Mouse (Mus musculus): ENCODE results near the gene Gpr179.

Gpr179 gene

GRCm38 (mm10) chr11:97352027-97352684, at the start of gene Gpr179:
Gpr179 (minus strand) TSS chr11:97352077.
- peak; percentile 34 for DNase-seq (ENCODE audit: low spot score)

DNA sequence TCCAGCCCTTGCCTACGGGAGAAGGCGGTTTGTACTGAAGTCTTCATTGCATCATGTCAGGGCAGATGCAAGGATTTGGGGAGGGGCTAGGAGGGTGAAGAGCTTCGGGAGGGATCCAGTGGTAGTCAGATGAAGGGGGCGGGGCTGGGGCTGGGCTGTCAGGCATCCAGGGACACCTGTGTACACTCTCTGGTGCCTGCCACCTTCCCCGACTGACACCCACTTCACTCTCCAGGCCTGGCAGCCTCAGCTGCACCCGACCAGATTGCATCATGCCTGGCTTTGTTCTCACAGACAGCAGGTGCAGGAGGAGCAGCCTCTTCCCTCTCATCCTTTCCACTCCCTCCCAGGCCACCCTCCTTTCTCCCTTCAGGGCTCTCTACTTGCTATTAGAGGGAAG, 49.2 kb upstream of the Gpr179 start:
- DNase-seq (ENCODE audit: low spot score) = peak; percentile 88

DNA sequence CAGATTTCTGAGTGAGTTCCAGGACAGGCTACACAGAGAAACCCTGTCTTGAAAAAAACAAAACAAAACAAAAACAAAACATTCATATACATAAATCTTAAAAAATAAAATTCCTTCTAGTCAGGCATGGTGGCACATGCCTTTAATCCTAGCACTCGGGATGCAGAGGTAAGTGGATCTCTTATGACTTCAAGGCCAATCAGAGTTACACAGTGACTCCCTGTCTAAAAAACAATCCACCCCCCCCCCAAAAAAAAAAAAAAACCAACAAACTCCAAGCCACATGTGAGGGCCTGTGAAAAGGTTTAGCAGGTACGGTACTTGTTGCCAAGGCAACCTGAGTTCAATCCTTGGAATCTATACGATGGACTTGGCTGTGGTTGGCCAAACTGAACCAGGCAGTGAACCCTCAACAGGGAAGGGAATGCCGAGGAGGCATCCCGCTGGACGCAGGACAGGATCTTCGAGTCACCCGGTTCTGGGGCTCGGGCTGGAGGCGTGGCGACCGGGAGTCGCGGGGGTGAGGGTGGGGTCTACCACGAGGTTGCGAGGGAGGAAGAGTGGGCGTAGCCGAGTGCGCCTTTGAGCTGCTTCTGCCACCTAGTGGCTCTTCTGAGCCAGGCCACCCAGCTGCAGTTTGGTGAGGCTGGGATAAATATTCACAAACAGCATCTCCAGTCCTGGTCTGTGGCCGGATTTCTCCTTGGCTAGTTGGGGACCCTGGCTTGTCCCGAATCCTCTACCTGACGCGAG, 48.3 kb upstream of the Gpr179 start:
- peak; percentile 94 for DNase-seq (ENCODE audit: low spot score)

DNA sequence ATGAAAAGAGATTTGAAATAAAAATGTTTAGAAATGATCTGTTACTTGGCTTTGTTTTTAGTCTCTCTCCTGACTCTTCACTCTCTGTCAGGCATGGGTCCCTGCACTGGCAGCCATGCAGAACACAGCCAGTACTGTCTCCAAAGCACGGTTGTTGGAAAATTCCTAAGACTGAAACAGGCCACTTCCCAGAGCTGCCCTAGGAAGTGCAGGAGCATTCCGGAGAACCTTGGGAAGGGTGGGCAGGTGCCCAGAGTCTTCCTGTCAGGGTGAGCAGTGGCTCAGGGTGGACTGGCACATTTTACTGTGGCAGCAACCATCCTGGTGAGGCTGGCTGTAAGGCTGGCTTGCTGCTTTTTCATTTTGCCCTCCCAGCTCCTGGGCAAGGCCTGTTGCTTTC, 46.6 kb upstream of the Gpr179 start:
- no peak for DNase-seq (ENCODE audit: low spot score)

DNA sequence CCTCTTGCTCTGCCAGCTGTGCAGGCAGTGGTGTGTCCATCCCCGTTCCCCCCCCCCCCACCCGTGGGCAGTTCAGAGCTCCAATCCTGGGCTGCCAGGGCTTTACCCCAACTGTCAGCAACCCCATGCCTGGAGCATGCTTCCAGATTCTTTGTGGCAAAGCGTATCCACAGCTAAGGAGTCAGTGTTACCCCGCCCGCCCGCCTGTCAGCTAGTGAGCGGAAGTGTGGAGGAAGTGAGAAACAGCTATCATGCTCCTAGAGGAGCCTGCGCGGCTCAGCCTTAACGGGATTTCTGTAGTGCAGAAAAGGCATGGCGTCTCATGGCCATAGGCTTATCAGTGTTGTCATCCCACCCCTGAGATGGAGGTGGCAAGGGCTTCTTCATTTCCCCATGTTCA, 42.3 kb upstream of the Gpr179 start:
- no peak for DNase-seq (ENCODE audit: low spot score)

- no peak for DNase-seq (ENCODE audit: low spot score)
These were observed 41.8 kb upstream of the Gpr179 start for GRCm38 (mm10) chr11:97393658-97394057.

DNA sequence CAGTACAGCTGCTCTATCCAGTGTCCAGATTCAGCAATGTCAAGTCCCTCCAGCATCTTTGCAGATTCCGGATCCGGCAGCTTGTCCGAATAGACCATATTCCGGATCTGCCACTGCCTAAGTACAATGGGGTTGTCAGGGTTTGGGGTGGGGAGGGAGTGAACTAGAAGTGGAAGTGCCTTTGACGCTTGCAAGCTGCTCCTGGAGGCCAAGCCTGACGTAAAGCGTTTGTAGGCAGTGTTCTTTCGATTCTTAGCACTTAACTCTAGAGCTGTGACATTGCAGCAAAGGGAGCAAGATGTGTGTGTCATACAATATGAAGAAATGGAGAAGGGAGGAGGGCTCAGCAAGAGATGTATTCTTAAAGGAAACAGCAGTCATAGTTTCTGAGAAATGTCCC, 37.2 kb upstream of the Gpr179 start:
- DNase-seq (ENCODE audit: low spot score) = no peak

GRCm38 (mm10) chr11:97387811-97388210, 35.9 kb upstream of the Gpr179 start:
- DNase-seq (ENCODE audit: low spot score) = no peak

GRCm38 (mm10) chr11:97383764-97384163, 31.9 kb upstream of the Gpr179 start:
- DNase-seq (ENCODE audit: low spot score) = no peak

DNA sequence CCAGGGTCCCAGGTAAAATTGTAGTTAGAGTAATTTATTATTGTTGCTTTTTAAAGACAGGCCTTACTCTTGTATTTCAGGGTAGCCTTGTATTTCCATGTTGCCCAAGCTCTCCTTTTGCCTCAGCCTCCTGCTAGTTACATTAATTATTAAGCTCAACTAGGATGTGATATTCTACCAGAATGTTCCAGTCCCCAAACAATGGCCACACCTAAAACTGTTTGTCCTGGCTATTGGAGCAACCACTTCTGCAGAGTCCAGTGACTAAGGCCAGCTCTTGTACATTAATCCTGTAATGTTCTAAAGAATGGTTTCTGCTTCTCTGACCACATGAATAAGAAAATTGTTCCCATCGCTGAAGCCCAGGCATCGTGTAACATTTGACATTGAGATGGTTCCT, 31.1 kb upstream of the Gpr179 start:
- DNase-seq (ENCODE audit: low spot score) = no peak

GRCm38 (mm10) chr11:97380036-97380435, 28.2 kb upstream of the Gpr179 start:
- no peak for DNase-seq (ENCODE audit: low spot score)

DNA sequence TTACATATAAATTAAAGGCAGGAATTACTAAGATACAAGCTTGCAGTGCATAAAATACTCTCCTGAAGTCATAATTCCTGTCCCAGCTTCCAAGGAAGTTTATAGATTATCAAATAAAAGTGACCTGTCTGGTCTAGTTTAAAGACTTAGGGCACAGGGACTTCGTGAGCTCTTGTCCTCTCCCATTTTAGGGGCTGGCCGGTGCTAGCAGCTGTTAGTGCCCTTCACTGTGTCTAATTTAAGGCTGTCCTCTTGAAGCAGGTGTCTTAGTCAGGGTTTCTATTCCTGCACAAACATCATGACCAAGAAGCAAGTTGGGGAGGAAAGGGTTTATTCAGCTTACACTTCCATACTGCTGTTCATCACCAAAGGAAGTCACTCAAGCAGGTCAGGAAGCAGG, 21.5 kb upstream of the Gpr179 start:
- no peak for DNase-seq (ENCODE audit: low spot score)

- DNase-seq (ENCODE audit: low spot score) = no peak
These were observed 20.4 kb upstream of the Gpr179 start for GRCm38 (mm10) chr11:97372159-97372864.

DNA sequence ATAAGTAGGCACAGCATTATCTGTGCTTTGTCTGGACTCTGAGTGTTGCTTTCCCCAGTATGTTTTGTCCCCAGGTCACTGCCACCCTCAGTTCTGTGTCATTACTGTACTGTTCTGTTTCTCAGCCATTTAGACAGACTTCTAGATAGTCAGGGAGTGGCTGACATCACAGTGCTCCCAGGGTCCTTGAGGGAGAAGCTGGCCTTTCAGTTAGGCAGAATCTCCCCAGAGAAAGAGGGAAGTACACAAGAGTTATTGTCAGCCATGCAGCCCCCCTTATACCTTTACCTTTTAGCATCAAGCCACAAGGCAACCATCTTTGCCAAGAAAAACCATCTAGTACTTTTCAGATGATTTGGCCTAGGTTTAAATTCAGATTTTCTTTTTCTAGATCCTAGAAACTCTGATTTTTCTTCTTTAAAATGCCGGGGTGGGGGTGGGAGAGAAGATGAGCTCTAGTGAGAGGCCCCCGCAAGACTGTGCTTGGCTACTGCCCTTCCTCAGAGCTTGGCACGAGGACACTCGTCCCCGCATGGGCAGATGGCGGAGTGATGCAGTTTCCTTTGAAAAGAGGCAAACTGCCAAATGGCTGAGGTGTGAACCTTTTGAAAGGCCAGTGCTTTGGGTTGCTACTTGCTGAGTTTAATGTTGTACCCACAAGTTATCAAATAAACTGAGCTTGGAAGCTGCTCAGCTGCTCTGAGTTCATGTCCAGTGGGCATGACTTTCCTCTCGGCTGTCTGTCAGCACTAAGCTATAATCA, 18.6 kb upstream of the Gpr179 start:
- DNase-seq (ENCODE audit: low spot score) = no peak

- DNase-seq (ENCODE audit: low spot score) = no peak
These were observed 16.6 kb upstream of the Gpr179 start for GRCm38 (mm10) chr11:97368501-97368900.

- DNase-seq (ENCODE audit: low spot score) = no peak
These were observed 13.7 kb upstream of the Gpr179 start for GRCm38 (mm10) chr11:97365556-97365955.

GRCm38 (mm10) chr11:97363644-97363995, 11.7 kb upstream of the Gpr179 start:
- DNase-seq (ENCODE audit: low spot score) = no peak

DNA sequence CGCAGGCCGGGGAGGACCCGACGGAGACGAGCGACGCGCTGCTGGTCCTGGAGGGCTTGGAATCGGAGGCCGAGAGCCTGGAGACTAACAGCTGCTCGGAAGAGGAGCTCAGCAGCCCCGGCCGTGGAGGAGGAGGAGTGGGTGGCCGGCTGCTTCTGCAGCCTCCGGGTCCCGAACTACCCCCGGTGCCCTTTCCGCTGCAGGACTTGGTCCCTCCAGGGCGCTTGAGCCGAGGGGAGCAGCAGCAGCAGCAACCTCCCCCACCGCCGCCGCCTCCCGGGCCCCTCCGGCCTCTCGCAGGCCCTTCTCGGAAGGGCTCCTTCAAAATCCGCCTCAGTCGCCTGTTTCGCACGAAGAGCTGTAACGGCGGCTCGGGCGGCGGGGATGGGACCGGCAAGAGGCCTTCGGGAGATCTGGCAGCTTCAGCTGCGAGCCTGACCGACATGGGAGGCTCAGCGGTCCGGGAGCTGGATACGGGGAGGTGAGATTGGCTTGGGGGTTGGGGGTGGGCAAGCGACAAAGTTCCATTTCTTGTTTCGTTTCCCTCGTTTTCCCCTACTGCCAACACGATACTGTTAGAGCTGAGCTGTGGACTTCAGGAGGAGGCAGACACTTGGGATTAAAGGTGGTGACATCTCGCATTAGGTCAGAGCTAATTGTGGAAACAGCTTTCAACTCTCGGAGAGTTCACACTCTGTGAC, 11.2 kb upstream of the Gpr179 start:
- peak; percentile 56 for DNase-seq (ENCODE audit: low spot score)

- DNase-seq (ENCODE audit: low spot score) = peak; percentile 28
These were observed 10.7 kb upstream of the Gpr179 start for GRCm38 (mm10) chr11:97362649-97362942.

GRCm38 (mm10) chr11:97361948-97362648, 10.2 kb upstream of the Gpr179 start, which contains the start of gene Socs7:
Socs7 (plus strand) TSS chr11:97362551.
- peak; percentile 91 for DNase-seq (ENCODE audit: low spot score)

DNA sequence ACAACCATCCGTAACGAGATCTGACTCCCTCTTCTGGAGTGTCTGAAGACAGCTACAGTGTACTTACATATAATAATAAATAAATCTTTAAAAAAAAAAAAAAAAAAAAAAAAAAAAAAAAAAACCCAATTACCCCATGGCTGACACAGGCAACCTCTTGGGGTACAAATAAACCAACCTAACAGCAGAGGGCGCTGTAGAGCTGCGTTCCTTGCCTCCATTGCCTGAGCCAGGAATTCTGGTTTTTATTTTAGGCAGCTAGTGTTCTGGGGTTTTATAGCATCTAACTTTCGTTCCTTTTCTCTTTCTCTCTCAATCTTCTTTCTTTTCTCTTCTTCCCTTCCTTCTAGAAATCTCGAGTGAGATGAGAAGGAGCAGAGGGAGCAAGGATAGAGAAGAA, 5.8 kb upstream of the Gpr179 start:
- DNase-seq (ENCODE audit: low spot score) = peak; percentile 82

Measured in MN1 (cell line).